Mouse (Mus musculus) T-cell, adult 2 months (primary cell): ENCODE results near the gene Extl1.
"Not testable (repeated sequence)": the region's sequence is repeated elsewhere in the genome, so short reads cannot be mapped to it uniquely, and the experiment has no call there.

Experiments
- DNase-seq: peaks from one replicate; pipeline ENCODE4 v3.0.0; 2022; ENCODE audit warnings: low spot score

The Extl1 gene

DNA sequence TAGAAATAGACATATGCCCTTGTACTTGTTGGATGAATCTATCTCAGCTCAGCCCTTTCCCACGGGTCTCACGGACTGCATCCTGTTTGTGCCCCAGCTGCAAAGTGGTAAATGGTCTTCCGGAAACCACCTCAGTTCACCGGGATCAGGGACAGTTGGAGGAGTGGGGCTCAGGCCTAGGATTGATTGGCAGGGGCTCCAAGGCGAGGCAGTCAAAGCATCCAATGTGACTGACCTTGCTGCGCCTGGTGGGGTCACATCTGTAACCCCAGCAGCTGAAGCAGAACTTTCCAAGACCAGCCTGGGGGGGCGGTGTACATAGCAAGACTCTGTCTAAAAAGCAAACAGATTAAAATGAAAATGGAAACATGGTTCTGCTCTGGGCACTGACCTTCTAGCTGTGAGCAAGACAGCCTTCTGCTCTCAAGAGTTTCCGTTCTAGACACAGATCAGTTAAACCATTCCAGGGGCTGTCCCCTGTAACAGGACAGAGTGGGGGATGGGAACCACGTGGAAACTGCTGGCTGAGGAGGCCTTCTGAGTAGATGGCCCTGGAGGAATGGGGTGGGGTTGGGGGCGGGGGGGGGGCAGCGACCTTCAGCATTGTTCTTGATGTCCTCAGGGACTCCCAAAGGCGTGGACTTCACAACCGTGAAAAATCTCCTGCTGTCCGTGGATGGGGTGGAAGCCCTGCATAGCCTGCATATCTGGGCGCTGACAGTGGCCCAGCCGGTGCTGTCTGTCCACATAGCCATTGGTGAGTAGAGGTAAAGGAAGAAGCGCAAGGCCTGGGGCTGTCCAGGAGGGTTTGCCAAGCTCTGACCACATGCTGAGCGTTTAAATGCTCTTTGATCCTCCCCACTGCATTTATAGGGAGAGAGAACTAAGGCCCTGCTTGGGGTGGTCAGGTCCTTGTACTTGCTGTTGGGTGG, 32.1 kb downstream of the Extl1 start:
- no peak for DNase-seq

DNA sequence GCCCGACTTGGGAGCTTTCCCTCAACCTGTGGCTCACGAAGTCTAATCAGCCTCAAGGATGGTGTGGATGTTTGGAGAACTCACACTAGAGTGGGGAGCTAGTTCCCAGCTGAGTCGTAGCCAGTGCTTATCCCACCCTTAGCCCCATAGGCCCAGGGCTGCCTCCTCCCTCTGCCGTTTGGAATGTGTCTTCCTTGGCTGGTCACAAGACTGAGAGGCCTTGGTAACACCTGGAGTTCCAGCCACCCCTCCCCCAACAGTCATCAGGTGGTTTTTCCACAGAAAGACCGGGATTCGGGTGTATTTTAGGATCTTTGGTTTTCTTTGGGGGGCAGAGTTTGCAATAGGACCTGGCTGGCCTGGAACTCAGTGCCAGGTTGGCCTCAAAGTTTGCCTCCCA, 33.0 kb downstream of the Extl1 start:
- DNase-seq: no peak

DNA sequence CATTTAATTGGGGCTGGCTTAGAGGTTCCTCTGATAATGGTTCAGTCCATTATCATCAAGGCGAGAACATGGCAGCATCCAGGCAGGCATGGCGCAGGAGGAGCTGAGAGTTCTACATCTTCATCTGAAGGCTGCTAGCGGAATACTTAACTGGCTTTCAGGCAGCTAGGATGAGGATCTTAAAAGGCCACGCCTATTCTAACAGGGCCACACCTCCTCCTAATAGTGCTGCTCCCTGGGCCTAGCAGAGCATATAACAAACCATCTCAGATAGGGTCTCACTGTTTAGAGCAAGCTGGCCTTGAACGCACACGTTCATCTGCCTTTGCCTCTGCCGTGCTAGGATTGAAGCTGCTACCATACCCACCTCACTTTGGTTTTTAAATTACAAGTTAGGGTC, 33.8 kb downstream of the Extl1 start:
- no peak for DNase-seq

DNA sequence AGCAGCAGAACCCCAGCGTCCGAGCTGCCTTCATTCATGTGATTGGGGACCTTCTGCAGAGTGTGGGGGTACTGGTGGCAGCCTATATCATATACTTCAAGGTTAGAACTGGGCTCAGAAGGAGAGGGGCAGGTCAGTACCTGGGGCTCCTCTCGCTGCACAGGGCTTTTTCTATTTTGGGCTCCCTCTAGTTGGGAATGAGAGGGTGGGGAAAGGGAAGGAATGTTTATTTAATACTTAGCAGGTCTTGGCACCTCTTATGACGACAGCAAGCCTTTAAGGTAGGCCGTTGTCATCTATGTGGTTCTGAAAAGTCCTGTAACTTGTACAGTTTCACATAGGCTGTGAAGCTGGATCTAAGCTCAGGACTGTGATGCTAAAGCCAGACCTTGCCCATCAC, 35.1 kb downstream of the Extl1 start:
- DNase-seq: no peak

DNA sequence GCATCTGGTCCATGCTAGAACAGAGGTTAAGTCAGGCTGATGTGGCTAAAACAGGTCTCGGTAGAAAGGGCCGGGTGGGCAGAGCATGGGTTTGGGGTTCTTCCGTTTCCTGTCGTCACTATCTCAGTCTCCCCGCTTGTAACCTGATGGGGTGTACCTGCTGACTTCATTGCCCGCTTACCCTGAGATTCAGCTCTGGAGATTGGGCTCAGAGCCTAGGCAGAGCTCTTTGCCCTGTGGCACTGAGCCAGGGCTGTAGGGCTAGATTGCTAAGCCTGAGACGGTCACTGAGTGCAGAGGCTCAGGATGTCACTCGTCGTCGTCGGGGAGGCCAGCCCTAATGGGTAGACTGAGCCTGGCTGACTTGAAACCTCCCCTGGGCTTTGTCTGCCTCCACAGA, 35.6 kb downstream of the Extl1 start:
- no peak for DNase-seq

DNA sequence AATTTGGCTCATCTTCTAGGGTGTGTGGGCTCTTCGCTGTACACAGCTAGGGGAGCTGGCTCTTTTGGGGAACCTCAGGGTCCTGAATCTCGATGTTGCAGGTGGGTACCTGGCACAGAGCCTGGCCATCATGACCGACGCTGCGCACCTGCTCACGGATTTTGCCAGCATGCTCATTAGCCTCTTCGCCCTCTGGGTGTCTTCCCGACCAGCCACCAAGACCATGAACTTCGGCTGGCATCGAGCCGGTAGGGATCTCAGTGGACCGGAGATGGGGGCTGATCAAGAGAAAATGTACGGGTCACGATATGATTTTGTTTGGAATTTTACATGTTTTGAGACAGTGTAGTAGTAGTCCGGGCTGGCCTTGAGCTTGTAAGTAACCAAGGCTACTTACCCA, 37.8 kb downstream of the Extl1 start:
- DNase-seq: no peak

DNA sequence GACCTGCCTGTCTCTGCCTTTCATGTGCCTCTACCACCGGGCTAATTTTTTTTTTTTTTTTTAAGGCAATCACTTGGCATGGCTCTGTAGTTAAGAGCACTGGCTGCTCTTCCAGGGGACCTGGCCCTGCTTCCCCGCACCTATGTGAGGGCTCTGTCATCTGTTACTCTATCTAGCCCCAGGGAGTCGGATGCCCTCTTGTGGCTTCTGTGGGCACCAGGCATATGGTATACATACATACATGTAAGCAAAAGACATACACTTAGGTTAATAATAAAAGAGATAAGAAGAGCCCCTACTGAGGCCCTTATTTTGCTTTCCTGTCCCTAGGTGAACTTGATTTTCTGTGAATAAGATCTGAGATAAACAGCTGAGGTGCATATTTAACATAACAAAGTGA, 39.0 kb downstream of the Extl1 start:
- no peak for DNase-seq

DNA sequence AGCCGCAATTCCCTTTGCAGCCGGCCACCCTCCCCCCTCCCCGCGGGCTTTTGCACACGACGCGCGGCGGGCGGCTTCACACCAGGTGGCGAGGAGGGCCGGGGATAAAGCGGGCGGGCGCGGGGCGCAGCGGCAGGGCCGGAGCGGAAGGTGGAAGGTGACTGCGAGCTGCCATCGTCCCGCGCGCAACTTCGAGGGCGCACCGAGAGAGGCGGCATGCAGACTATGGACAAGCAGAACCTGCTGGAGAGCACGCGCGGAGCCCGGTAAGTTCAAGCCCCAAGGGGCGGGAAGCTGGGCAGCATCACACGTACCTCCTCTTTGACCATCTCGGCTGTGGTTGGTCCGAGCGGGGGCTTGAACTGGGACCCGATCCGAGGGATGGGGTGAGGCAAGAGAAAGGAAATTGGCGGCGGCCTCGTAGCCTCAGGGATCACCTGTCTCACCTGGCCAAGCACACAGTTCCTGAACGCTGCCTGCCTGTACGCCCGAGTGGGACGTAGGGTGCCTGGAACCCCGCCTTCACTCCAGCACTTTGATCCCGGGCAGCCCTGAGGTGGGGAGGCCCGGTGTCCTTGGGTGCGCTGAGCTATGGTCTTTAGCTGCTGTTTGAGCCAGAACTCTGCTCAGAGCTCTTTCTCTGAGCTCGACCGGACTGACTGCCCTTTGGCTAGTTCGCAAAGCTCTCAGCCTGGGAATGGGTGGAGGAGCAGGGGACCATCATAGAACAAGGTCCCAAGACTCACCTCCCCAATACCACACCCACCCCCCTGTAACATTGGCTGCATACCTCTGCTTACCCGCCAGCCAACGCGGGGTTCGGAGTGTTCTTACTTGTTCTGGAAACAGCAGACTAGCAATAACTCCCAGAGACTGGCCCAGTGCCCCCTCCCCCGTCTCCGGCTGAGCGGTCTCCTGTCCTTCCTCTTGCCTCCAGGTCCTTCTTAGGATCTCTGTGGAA, 40.3 kb downstream of the Extl1 start, which contains the start of gene Slc30a2:
Gene Slc30a2 (plus strand): TSS at position 111 of the 961 bp plus-strand sequence.
- DNase-seq: no peak

DNA sequence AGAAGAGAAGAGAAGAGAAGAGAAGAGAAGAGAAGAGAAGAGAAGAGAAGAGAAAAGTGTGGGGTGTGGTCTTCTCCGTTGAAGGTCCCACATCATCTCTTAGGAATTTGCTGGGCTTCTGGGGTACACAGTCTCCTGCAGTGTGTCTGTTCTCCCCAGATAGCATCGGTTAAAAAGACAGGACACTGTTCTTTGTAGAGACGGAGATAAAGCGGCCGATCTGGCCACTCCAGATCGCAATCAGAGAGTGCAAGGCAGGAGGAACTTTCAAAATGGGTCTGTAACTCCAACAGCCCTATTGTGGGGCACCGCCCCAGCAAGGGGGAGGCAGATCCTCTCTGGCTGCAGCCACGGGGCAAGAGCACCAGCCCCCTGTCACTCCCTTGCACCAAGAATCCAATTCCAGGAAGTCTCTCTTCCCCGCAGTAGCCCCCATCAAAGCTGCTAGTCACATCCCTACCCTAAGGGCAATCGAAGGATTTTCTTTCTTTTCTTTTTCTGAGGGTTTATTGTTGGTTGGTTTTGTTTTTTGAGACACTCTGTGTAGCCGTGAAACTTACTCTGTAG, 41.4 kb downstream of the Extl1 start:
- no peak for DNase-seq

DNA sequence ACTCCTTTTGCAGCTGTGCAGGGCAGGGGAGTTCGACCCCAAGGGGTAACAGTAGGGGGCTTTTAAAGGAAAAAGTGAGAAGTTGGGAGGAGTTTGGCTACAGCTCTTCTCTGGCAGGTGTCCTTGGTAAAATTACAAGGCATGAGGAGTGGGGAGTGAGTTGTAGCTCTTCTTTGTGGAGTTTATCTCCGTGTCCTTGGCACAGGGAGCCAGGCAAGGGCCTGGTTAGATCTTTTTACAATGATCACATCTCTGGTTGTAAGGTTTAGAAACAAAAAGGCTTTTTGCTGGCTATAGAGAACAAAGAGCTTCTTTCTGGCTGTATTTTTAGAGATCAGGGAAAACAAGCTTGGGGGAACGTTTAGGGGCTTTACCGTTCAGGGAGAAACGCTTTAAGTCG, 42.4 kb downstream of the Extl1 start:
- DNase-seq: not testable (repeated sequence)

DNA sequence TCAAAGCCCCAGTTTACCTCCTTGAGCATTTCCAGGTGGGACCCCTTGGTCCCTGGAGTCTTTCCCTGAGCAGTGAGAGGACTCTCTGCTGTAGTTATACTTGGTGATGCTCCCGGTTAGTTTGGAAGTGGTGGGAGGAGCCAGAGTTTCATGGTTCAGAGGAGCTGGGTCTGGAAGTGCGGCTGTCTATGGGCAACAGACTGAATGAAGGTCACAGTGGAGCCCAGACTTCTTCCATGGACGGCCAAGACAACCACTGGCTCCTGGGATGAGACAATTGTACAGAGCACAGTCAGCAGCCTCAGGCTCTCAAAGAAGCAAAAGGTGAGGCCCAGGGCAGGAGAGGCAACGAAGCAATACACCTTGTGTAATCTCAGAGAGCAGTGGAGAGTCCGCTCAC, 53.4 kb downstream of the Extl1 start:
- DNase-seq: no peak

DNA sequence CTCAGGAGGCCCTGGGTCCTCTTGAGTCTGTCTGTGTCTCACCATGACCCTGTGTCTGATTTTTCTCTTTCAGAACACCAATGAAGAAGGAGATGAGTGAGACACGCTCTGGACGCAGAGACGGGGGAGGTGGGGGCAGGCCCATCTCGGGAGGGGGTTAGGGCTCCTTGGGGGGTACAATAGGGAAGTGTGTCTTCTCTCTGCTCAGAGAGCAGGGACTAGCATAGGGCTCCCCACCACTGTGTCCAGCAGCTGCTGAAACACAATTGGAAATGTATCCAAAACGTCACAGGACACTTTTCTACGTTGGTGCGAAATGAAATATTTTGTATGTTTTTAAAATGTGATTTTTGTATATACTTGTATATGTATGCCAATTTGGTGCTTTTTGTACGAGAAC, 54.8 kb downstream of the Extl1 start:
- no peak for DNase-seq

DNA sequence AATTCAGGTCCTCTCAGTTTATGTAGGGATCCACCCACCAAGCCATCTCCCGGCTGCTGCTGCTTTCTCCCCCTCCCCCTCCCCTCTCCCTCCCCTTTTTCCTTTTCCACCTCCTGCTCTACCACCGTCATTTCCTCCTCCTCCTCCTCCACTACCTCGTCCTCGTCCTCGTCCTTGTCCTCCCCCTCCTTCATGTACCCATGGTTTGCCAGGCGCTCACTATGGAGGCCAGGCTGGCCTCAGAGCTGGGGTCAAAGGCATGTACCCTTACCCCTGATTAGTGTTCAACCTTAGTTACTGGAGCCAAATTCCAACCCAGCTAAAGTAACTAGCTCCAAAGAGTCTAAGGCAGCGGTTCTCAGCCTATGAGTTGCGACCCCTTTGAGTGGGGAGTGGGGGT, 55.5 kb downstream of the Extl1 start:
- DNase-seq: no peak

DNA sequence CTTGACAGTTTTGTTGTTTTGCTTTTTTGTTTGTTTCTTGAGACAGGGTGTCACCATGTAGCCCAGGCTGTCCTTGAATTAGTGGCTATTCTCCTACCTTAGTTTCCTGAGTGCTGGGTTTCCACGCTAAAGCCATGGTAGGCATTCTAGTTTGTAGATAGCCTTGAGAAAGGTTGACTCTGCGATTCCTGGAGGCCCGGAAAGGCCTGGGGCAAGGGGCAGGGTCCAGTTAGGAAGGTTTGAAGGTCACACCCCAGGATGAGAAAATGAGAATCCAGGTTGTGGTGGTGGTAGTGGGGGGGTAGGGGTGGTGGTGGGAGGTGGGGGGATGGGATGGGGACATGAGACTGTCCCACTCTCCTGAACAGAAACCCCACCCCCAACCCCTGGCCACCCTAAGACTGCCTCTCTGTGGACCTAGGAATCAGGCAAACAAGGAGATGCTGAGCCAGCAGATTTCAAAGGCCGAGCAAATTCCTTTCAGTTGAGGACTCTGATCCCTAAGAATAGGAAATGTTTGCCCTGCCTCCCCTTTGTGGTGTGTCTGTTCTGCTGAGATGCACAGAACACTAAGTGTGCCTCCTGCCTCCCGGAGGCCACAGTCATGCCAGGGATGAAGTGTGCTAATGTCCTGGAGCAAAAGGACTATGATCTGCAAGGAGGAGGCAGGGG, 56.7 kb downstream of the Extl1 start:
- DNase-seq: no peak

DNA sequence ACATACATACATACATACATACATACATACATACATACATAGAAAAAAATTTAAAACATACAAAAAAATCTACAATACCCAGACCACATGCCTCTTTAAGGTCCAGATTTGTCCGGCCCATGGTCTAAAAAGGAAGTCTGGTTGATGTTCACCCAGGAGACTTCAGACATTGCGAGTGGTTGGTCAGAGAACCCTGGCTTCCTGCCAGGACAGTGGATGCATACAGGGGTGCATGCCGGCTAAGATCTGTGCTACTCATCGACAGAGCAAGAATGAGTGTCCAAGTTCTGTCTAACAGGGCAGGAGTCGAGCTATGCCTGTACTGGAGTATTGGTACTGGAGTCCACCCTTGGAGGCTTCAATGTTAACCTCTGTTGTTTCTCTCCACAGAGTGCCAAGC, 59.0 kb downstream of the Extl1 start:
- no peak for DNase-seq

DNA sequence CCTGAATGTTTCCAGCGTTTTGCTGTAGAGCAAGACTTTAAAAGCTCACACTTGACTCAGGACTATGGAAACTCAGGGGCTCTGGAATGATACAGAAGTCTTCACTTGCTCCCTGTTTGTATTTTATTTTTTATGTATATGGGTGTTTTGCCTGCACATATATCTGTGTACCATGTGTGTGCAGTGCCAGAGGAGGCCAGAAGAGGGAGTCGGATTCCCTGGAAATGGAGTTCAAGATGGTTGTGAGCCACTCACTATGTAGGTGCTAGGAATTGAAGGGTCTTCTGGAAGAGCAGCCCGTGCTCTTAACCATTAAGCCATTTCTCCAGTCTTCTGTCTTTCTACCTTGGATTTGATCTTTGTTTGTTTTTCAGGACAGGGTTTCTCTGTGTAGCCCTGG, 62.1 kb downstream of the Extl1 start:
- DNase-seq: no peak

DNA sequence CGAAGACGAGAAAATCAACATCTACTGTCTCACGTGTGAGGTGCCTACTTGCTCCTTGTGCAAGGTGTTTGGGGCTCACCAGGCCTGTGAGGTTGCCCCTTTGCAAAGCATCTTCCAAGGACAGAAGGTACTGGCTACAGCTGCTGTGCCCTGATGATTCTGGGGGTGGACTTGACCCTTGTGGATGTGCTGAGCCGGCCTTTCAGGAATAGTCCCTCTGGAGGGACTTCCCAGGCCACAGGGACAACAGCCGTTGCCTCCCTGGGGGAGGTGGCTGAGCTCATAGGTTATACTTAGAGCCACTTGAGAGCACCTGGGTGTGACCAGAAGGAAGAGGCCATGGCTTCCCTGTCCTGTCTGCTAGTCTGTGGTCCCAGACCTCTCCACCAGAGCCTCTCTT, 64.0 kb downstream of the Extl1 start:
- no peak for DNase-seq

DNA sequence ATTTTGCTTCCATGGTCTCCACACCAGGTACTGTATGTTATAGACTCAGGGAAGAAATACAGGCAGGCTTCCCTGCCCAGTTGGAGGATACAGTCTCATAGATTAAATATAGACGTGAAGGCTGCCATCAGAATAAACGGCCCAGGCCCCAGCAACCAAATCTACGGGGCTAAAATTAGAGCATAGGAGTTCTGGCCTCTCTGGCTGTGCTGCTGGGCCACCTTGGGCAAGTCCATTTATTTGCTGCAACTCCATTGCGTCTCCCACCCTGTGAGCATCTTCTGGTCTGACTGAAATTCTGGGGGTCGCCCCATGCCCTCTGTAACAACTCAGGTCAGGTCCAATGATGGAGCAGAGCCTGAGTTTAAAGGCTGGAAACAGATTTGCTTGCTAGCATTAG, 64.6 kb downstream of the Extl1 start:
- no peak for DNase-seq

DNA sequence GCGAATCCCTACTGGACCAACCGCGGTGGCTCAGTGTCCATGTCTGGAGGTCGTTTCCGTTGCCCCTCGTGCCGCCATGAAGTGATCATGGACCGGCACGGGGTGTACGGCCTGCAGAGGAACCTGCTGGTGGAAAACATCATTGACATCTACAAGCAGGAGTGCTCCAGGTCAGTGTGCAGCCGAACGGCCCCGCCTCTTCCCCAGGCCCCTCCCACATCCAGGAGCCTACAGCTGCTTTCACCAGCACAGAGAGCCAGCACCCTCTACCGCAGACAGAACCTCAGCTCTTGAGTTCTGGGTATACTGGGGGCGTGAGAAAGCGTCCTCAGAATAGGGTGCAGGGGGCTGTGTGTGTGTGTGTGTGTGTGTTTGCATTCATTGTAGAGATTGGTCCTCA, 67.3 kb downstream of the Extl1 start:
- DNase-seq: no peak

DNA sequence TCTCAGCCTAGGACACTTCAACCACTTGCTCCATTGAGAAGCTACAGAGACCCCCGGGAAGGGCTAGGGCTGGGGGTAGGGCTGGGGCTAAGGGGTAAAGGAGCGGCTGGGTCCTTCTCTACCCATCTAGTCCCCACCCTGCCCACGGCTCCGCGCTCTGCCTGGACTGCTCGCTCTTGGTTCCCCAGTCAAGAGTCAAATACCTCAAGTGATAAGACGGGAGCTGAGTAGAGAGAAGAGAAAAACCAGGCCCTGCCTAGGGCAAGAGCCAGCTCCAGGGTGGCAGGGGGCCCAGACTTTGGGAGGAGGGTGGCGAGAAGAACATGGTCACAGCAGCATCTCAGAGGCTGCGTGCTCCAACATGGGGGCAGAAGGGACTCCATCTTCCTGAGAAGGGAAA, 68.2 kb downstream of the Extl1 start:
- DNase-seq: no peak

DNA sequence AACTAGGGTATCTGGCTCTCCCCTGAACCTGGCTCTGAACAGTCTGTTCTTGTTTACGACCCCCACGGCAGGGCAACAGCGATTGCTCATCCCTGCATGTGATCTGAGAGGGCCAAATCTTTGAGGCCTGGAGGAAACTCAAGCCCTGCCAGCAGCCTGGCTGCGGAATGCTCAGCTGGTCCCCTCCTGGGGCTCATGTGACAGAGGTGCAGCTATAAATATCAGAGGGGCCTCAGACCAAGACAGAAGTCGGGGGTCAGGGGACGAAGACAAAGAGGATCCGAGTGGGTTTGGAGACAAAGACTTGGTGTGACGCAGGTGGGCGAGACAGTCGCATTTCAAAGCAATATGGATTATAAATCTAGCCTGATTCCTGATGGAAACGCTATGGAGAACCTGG, 68.8 kb downstream of the Extl1 start, which contains the start of gene Trim63:
Gene Trim63 (plus strand): TSS at position 245 of the 400 bp plus-strand sequence.
- DNase-seq: no peak

DNA sequence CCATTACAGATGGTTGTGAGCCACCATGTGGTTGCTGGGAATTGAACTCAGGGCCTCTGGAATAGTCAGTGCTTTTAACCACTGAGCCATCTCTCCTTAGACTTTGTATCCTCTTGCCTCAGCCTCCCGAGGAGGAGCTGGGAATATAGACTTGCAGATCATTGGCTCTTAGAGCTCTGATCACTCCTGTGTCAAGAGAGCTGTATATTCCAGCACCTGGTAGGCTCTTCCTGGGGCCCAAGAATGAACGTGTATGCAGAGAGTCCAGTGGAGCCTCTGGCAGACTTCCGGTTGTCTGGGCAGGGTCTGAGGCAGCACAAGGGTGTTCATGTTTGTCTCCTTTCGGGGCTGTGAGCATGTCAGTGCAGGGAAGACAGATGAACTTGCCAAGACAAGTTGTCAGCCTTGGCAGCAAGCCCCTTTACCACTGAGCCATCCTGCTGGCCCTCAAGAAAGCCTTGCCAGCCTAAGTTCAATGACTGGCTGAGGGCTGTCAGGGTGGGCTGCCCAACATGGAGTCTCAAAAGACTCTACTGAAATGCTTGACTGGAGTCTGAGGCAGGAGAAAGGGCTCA, 69.5 kb downstream of the Extl1 start:
- DNase-seq: no peak
